Mouse (Mus musculus): ENCODE measurements around the gene Rora. TPM values are rescaled to one million over a fixed set of nuclear protein-coding genes. Genes with fewer than 3 reads are reported as not detected.

The Rora gene
- polyA plus RNA-seq, 1 experiment from 2014 or later = 6.1 TPM

DNA sequence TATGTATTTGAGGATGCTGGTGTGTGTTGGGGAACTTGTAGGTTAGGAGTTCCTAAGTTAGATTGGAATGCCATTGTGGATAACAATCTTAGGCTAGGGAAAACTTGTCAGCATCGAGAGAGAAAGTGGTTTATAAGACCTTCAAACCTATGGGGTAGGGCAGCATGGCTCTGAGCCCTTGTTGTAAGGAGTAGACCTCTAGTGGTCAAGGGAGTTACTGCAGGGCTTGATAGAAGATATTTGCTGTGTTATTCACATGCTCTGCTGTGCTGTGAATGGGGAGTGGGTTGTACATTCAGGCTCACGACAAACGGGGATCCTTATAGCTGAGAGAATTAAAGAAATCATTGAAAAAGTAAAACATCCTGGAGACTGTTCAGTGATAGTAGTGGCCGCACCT is 35.8 kb downstream of the Rora start:
- H3K36me3 ChIP-seq = no peaks in the 10 kb centered on the region
- peaks cover 27% of the 10 kb centered on the region for H3K4me1 ChIP-seq
- WGBS = 39% methylated on average over 4 of the region's 4 CpGs
- H3K4me2 ChIP-seq = no peak overlapping the region
- H3K27me3 ChIP-seq (replicated peaks) = peaks cover 47% of the 10 kb centered on the region
- H3K4me3 ChIP-seq = no peak overlapping the region
- H3K9me3 ChIP-seq = no peaks in the 10 kb centered on the region
- ATAC-seq (ENCODE audit: extremely low read depth, insufficient number of reproducible peaks, low FRiP score, low TSS enrichment) = no peak
- no peak overlapping the region for H3K9ac ChIP-seq
- no peak overlapping the region for H3K27ac ChIP-seq (replicated peaks)

DNA sequence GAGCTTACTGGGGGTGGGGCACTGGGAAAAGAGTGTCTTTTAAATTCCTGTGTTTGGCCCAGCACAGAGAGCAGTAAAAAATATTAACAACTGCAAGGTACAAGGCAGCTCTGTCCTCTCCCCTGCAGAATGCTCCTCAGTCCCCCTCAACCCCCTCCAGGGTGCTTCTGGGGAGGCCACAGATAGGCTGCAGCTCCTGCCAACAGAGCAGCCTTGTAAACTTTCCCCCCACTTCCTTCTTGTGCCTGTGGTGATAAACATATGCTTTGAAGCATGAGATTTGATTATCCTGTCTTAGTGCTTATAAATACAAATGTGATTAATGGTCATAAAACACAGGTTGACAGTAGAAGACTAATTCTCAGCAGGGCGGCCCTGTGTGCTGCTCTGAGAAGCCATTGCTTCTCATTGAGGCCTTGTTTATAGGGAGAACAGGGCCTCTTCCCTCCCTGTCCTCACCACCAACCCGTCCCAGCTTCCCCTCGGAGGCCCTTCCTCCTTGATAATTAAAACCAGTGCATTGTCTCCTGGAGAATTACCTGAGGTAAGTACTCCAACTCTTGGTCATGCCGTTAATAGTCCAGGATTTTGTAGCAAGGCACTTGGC is 41.4 kb downstream of the Rora start:
- Histone ChIP-seq H3K27me3 (replicated peaks) (peaks cover 63% of the 10 kb centered on the region), H3K9me3 (no peaks in the 10 kb centered on the region), H3K4me1 (peaks cover 33% of the 10 kb centered on the region), H3K9ac (no peak overlapping the region), H3K36me3 (no peaks in the 10 kb centered on the region), H3K4me2 (no peak overlapping the region), H3K27ac (replicated peaks) (peak overlapping the region; percentile 17; the same call in 1 of the 2 replicates), H3K4me3 (no peak overlapping the region)
- 47% methylated on average over 4 of the region's 4 CpGs for WGBS
- no peak for ATAC-seq (ENCODE audit: extremely low read depth, insufficient number of reproducible peaks, low FRiP score, low TSS enrichment)

DNA sequence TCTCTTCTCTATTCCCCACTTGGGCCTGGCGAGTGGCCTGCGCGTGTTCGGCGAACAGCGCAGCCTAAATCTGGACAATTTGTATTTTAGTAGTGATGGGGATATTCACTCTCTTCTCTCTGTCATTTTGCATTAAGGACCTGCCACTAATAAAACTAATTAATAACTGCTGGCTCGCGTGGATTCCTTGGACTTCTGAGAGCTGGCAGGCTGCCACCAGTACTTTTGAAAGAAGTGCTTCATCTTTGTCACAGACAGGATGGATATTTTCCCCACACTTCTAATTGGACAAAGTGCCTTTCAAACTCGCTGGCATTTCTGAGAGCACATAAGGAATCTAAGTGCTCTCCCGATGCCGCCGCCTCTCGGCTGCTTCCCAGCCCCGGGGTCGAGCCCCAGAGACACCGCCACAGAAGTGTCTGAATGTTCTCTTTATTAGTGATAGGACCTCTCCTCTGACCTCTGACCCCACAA is 41.9 kb downstream of the Rora start:
- Histone ChIP-seq H3K4me1 (peaks cover 33% of the 10 kb centered on the region), H3K9ac (no peak overlapping the region), H3K27ac (replicated peaks) (peak overlapping the region; percentile 17; the same call in 1 of the 2 replicates), H3K9me3 (no peaks in the 10 kb centered on the region), H3K27me3 (replicated peaks) (peaks cover 58% of the 10 kb centered on the region), H3K36me3 (no peaks in the 10 kb centered on the region), H3K4me3 (no peak overlapping the region), H3K4me2 (0 out of 2 replicates have a peak overlapping the region, but pooled peaks have one; percentile 8)
- WGBS = 45% methylated on average over 16 of the region's 16 CpGs
- ATAC-seq (ENCODE audit: extremely low read depth, insufficient number of reproducible peaks, low FRiP score, low TSS enrichment) = no peak

DNA sequence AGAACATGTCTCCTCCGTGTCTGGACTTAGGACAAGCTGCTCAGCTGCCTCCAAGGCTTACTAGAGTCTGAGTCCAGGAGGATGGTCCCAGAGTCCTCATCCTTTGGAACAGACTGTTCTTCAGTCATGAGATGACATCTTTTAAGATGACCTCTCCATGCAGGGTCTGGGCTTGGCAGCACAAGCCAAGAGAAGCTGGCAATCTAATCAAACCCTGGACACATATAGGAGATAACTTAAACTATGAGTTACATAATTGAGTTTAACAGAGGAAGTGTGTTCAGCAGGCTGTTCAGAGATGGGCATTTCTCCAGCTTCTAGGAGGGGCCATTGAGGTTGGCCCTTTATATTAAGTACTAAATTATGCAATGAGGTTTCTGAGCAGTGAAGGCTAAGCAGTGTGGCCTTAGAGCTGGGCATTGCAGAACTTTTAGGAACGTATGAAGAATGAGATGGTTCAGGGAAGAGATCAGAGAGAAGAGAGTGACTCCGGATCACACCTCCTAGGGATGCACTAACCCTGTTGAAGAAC is 42.9 kb downstream of the Rora start:
- 80% methylated on average over 3 of the region's 3 CpGs for WGBS
- no peak overlapping the region for H3K27ac ChIP-seq (replicated peaks)
- no peaks in the 10 kb centered on the region for H3K9me3 ChIP-seq
- peaks cover 33% of the 10 kb centered on the region for H3K4me1 ChIP-seq
- no peaks in the 10 kb centered on the region for H3K36me3 ChIP-seq
- no peak overlapping the region for H3K4me2 ChIP-seq
- peaks cover 52% of the 10 kb centered on the region for H3K27me3 ChIP-seq (replicated peaks)
- no peak overlapping the region for H3K4me3 ChIP-seq
- no peak for ATAC-seq (ENCODE audit: extremely low read depth, insufficient number of reproducible peaks, low FRiP score, low TSS enrichment)
- H3K9ac ChIP-seq = no peak overlapping the region

DNA sequence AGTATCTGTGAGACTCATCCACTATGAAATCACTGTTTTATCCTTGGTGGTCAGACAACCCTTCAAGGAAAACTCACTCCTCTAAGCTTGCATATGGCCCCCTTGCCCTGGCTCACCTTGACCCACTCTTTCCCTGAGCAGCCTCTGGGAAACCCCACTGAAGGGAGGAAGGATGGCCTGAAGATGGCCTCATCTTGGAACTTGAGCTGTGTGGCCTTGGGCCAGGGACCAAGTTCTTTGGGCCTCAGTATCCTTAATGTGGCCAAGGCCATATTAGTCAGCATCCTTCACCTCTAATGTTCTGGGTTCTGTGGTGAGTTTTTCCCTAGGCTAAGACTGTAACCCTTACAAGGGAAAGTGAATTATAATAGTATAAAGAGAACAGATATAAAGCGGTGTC is 45.8 kb downstream of the Rora start:
- no peaks in the 10 kb centered on the region for H3K9me3 ChIP-seq
- H3K4me1 ChIP-seq = peaks cover 25% of the 10 kb centered on the region
- no peak for ATAC-seq (ENCODE audit: extremely low read depth, insufficient number of reproducible peaks, low FRiP score, low TSS enrichment)
- H3K4me2 ChIP-seq = no peak overlapping the region
- H3K27me3 ChIP-seq (replicated peaks) = peaks cover 45% of the 10 kb centered on the region
- no peak overlapping the region for H3K4me3 ChIP-seq
- H3K36me3 ChIP-seq = no peaks in the 10 kb centered on the region
- H3K27ac ChIP-seq (replicated peaks) = no peak overlapping the region
- H3K9ac ChIP-seq = no peak overlapping the region
- 77% methylated on average over 1 of the region's 1 CpGs for WGBS

DNA sequence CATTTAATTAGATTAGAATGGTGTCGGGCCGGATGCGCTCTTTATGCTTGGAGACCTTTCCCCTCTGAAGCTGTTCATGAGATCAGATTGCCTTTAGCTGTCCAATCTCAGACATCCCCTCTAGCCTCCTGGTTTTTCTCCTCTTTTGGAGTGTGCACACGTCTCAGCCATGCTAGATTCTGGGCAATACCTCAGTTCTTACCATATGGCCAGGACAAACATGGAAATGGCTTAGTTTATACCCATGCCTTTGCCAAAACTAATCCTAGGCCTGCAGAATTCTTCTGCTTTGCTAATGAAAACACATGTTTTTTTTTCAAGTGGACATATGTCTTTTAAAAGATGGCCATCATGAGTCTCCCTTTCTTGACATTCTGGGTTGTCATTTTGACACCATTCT is 46.3 kb downstream of the Rora start:
- Histone ChIP-seq H3K27ac (replicated peaks) (no peak overlapping the region), H3K9ac (no peak overlapping the region), H3K9me3 (no peaks in the 10 kb centered on the region), H3K4me3 (no peak overlapping the region), H3K4me2 (no peak overlapping the region), H3K4me1 (peaks cover 22% of the 10 kb centered on the region), H3K36me3 (no peaks in the 10 kb centered on the region), H3K27me3 (replicated peaks) (peaks cover 45% of the 10 kb centered on the region)
- no peak for ATAC-seq (ENCODE audit: extremely low read depth, insufficient number of reproducible peaks, low FRiP score, low TSS enrichment)
- WGBS = 73% methylated on average over 4 of the region's 4 CpGs

DNA sequence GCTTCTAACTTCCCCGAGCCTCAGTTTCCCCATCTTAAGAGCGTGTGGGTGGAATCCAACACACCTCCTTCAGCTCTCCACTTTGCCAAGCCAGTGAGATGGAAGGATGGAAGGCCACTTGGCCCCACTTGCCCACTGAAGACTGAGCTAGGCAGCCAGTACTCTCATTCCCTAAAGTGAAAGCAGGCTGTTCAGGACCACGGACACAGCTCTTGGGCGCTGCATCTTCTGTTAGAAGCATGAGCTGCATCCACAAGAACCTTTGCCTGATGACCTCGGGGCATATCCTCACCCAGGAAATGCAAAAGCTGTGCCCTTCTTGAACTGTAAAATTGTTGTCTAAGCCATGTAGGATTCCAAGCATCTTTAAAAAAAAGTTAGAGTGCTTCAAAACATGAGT is 54.0 kb downstream of the Rora start:
- Histone ChIP-seq H3K4me2 (no peak overlapping the region), H3K9me3 (no peaks in the 10 kb centered on the region), H3K4me1 (peaks cover 20% of the 10 kb centered on the region), H3K4me3 (no peak overlapping the region), H3K27ac (replicated peaks) (no peak overlapping the region), H3K9ac (no peak overlapping the region), H3K36me3 (no peaks in the 10 kb centered on the region), H3K27me3 (replicated peaks) (no peaks in the 10 kb centered on the region)
- 47% methylated on average over 5 of the region's 5 CpGs for WGBS
- ATAC-seq (ENCODE audit: extremely low read depth, insufficient number of reproducible peaks, low FRiP score, low TSS enrichment) = no peak

DNA sequence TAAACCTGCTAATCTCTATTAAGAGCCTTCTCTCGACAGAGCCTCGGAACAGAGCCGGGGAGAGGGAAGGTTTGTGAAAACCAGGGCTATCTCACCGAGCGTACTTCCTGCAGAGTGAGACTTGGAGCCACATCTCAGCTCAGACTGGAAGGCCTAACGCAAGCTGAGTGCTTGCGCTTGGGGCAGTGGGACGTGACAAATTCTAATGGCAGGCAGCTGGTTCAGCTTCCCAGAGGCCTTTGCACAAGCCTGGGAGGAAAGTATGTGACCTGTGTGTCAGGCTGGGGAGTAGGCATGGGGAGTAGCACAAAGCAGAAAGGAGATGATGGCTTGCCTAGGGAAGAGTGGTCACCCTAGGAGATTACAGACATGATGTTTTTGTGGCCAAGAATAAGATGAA is 55.6 kb downstream of the Rora start:
- WGBS = 61% methylated on average over 8 of the region's 8 CpGs
- Histone ChIP-seq H3K36me3 (no peaks in the 10 kb centered on the region), H3K27me3 (replicated peaks) (no peaks in the 10 kb centered on the region), H3K4me1 (peaks cover 20% of the 10 kb centered on the region), H3K27ac (replicated peaks) (no peak overlapping the region), H3K4me2 (no peak overlapping the region), H3K9me3 (no peaks in the 10 kb centered on the region), H3K4me3 (no peak overlapping the region), H3K9ac (no peak overlapping the region)
- ATAC-seq (ENCODE audit: extremely low read depth, insufficient number of reproducible peaks, low FRiP score, low TSS enrichment) = no peak

DNA sequence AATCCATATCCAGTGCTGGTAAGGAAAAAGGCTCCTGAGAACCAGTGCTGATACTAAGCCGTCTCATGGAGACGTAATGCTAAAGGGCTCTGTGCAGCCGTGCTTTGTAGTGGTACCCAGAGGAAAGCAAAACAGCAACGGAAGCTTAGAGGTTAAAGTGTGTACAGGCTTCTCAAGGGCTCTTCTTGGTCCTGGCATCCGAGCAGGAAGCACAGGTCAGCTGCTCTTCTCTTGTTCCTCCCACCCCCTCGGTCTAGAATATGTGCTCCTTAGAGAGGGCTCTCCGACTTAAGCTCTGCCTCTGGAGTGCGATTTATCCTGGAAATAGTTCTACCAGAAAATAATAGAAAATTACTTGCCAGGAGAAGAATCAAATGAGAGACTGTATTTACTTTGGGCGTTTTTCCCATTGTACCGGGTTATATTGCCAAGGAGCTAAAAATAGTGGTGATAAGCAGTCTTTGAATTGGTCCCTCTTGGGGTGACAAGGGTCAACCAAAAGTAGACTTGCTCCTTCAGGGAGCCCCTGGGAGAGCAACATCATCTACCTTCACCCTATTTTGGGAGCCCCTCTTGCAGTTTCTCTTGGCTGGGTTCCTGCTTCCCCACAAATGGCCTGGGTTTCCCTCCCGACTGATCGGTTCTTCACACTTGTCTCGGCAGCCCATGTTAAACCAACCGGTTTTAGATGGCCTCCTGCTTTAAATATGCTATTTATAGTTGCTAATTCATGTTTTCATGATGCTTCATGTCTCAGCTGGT is 57.5 kb downstream of the Rora start:
- H3K27me3 ChIP-seq (replicated peaks) = no peaks in the 10 kb centered on the region
- H3K4me3 ChIP-seq = no peak overlapping the region
- peaks cover 15% of the 10 kb centered on the region for H3K4me1 ChIP-seq
- H3K9me3 ChIP-seq = no peaks in the 10 kb centered on the region
- H3K9ac ChIP-seq = no peak overlapping the region
- 40% methylated on average over 14 of the region's 14 CpGs for WGBS
- no peaks in the 10 kb centered on the region for H3K36me3 ChIP-seq
- H3K27ac ChIP-seq (replicated peaks) = no peak overlapping the region
- H3K4me2 ChIP-seq = peak overlapping the region; percentile 36
- ATAC-seq (ENCODE audit: extremely low read depth, insufficient number of reproducible peaks, low FRiP score, low TSS enrichment) = no peak

DNA sequence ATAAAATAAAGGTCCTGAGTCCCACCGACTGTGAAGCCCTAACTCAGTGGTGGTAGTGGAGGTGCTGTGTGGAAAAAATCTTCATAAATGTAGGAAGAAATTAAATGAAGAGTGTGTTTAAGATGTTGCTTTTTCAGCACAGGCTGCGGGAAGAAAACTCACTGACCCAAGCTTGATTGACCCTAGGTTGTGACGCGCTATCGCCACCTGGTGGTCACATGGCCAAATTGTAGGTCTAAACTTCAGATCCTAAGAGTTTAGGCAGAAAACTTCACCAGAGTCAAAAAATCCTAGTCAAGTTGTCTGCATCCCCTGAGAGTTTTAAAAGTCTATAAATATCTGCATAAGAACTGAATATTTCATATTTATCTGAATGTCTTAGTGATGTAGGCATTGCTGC is 63.4 kb downstream of the Rora start:
- Histone ChIP-seq H3K4me1 (no peaks in the 10 kb centered on the region), H3K9ac (no peak overlapping the region)
- 14% methylated on average over 5 of the region's 5 CpGs for WGBS

DNA sequence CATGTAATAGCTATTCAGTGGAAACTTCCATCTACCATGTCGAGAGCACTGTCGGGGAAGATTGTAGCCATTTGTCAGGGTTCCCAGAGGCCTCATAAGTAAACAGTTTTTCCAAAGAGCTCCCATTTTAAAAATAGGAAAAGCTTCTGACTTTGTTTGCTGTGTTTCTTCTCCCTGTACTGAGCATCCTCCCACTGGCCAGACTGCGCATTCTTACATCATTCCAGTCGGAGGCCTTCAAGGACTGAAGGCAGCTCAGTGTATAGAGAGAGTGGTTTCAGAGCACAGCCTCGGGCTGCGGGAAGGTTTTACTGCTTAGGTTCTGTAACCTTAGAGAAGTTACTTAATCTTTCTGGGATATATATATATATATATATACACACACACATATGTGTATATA is 64.8 kb downstream of the Rora start:
- ATAC-seq (ENCODE audit: extremely low read depth, insufficient number of reproducible peaks, low FRiP score, low TSS enrichment) = no peak
- no peak overlapping the region for H3K4me3 ChIP-seq
- H3K4me2 ChIP-seq = no peak overlapping the region
- WGBS = 83% methylated on average over 6 of the region's 6 CpGs
- H3K9me3 ChIP-seq = no peaks in the 10 kb centered on the region
- no peak overlapping the region for H3K9ac ChIP-seq
- no peak overlapping the region for H3K27ac ChIP-seq (replicated peaks)
- no peaks in the 10 kb centered on the region for H3K27me3 ChIP-seq (replicated peaks)
- no peaks in the 10 kb centered on the region for H3K36me3 ChIP-seq
- H3K4me1 ChIP-seq = no peaks in the 10 kb centered on the region

More for the DNA sequence above, 63.4 kb downstream of the Rora start:
- no peaks in the 10 kb centered on the region for H3K9me3 ChIP-seq
- H3K4me3 ChIP-seq = no peak overlapping the region
- no peak overlapping the region for H3K4me2 ChIP-seq
- ATAC-seq (ENCODE audit: extremely low read depth, insufficient number of reproducible peaks, low FRiP score, low TSS enrichment) = no peak
- no peaks in the 10 kb centered on the region for H3K27me3 ChIP-seq (replicated peaks)
- H3K27ac ChIP-seq (replicated peaks) = no peak overlapping the region
- H3K36me3 ChIP-seq = no peaks in the 10 kb centered on the region

Data from heart, embryonic 13.5 days (tissue).